Mouse (Mus musculus): Measurements from ENCODE around the gene Nadk.
"Not testable (repeated sequence)": the region's sequence is repeated elsewhere in the genome, so short reads cannot be mapped to it uniquely, and the experiment has no call there.

The Nadk gene

DNA sequence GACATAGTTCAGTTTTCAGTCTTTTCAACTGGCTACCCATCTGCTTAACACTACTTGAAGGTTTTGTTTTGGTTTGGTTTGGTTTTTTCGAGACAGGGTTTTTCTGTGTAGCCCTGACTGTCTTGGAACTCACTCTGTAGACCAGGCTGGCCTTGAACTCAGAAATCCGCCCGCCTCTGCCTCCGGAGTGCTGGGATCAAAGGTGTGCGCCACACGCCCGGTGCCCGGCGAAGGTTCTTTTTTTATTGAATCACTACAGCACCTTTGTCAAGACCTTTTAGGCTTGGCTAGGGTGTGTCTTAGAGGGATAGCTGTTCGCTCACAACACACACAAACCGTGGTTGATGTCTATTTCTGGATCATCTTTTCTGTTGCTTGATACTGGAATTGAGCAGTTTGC lies 8.1 kb downstream of the Nadk start:
- DNase-seq = not testable (repeated sequence)

DNA sequence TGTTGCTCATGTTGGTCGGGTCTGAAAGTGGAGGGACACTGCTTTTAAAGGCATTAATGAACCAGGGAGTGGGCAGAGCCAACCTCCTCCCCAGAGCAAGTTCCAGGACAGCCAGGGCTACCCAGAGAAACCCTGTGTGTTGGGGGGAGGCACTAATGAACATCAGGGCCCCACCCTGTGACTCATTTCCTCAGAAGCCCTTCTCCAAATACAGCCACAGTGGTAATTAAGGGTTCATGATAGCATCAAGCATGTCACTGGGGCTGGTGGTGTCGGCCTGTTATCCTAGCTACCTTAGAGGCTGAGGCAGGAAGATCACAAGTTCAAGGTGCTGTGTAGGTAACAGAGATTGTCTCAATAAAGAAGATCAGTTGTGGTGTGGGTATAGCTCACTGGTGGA lies 9.3 kb downstream of the Nadk start:
- no peak for DNase-seq

- DNase-seq = no peak
These were observed 11.0 kb downstream of the Nadk start for GRCm38 (mm10) chr4:155573155-155573554.

DNA sequence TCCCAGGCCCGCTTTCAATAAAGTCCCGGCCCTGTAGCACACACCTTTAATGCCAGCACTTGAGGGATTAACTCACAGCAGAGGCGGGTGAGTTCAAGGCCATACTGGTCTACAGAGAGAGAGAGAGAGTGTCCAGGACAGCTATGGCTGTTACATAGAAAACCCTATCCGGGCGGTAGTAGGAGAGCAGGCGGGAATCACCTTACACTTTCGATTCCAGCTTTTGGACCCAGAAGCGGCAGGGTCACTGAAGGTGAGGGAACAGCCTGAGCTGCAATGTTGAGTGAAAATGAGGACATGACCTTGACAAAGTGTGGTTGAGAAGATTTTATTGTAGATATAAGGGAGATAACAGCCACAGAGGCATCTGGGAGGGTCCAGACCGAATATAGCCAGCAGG lies 11.7 kb downstream of the Nadk start:
- DNase-seq = no peak

GRCm38 (mm10) chr4:155574931-155575330 lies 12.8 kb downstream of the Nadk start:
- no peak for DNase-seq

GRCm38 (mm10) chr4:155575521-155575920 lies 13.3 kb downstream of the Nadk start:
- DNase-seq = no peak

DNA sequence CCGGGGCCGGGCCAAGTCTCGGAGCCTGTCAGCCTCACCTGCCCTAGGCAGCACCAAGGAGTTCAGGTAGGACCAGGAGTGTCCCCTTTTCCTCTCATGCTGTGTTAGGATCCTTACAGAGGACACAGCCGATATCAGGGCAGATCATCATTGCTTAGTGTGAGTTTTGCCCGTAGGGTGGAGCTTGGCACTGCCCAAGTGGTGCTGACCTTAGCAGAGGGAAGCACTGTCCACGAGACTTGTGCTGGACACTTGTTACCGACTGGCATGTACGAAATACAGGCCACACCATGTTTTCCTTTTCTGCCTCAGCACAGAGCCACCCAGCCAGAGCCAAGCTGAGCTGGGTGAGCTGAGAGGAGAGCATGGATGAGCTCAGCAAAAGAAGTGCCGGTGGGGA lies 15.0 kb downstream of the Nadk start:
- DNase-seq = no peak

DNA sequence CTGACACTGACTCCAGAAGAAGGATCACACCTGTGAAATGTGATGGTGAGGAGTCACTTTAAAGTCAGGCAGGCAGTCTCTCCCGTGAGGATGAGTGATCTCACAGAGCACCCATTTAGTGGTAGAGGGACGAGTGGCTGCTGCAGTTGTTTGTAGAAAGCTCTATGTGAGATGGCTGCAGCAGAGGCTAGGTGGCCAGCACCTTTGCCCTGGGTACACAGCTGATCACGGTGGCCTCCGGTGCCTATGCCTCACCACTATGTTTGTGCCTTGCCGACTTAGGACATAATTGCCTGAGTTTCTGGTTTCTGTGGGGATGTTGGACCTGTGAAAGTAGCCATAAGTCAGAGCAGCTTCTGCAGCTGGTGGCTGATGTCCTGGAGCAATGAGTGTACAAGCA lies 15.6 kb downstream of the Nadk start:
- DNase-seq = no peak

DNA sequence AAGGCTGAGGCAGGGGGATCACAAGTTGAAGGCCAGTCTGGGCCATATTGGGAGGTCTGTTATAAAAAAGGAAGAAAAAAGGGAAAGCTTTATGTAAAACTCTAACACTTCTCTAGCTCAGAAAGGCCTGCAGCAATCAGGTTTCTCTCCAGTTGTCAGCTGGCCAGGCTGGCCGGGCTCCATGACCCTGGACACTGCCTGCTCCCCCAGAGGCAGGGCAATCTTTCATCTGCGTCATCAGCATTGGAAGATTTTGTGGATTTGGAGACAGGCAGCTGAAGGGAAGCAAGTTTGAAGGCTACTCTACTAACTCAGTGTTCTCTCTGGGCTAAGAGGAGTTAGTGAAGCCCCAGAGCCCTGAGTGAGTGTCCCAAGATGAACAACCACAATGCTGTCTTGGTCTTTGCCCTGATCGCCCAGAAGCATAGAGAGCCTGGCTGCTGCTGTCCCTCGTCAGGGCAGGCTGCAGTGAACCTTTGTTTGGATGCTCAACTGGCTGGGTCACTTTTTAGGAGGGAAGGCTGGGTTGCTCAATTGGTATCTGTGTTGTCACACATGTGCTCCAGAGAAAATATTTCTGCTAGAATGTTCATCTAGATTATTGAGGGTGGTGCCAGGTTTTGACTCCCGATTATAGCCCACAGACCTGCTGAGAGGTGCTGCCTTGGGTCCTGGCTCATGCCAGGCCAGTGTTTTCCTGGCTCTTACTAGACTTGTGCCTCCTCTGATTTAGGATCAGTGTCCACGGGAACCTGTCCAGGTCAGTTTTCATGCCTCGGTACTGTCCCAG lies 16.4 kb downstream of the Nadk start:
- DNase-seq = no peak

GRCm38 (mm10) chr4:155580420-155580819 lies 18.2 kb downstream of the Nadk start:
- DNase-seq = peak; percentile 73

DNA sequence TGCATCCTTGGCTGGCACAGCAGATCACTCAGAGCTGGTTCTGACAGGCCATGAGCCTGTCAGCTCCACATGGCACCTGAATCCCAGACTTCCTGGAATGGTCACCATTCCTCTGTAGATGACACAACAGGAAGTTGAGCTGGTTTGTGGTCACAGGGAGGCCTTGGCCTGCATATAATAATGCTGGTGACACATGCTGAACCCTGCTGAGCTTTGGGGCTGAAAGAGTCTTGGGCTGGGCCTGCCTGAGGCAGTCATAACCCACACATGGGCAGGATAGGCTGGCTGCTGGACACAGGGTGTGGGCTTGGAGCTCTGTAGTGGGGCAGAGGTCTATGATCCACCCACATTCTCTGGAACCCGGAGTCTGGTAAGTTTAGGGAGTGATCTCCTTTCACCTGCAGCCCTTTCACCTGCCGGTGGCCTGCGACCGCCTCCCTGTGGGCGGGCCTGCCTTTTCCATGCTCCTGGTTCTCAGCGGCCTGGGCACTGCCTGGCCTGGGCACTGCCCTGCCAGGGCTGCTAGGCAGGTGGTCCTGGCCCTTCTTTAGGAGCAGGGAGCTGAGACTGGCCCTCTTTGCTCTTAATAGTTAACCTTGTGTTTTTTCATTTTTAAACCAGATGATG lies 20.2 kb downstream of the Nadk start:
- no peak for DNase-seq

- no peak for DNase-seq
These were observed 27.2 kb downstream of the Nadk start for GRCm38 (mm10) chr4:155589356-155589755.

DNA sequence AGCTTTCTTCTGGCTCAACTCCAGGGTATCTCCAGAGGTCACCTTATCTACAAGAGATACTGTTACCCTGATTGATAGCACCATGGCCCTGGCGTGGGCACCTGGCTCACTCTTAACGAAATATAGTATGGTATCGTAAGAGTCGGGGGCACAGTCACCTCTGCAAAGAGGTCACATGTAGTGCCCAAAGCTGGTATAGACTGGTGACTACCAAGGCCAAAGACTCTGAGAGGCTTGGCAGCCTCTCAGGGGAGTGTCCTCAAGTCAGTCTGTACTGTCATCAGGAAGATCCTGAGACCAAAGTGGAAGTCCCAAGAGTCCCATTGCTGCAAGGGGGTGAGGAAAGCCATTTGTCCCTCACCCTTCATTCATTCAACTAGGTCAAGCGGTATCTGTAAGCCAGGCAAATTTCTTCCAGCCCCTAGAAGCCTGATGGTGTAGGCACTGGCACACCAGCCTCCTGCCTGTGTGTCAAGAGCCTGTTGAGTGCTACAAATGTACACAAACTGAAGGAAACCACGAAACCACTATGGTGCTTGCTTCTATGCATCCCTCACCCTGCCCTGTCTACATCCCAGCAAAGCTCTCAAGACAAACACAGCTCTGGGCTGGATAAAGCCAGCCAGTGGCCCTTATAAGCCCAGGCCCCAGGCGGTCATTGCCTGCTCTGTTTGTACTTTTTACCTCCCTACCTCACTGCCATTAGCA lies 29.0 kb downstream of the Nadk start:
- no peak for DNase-seq

DNA sequence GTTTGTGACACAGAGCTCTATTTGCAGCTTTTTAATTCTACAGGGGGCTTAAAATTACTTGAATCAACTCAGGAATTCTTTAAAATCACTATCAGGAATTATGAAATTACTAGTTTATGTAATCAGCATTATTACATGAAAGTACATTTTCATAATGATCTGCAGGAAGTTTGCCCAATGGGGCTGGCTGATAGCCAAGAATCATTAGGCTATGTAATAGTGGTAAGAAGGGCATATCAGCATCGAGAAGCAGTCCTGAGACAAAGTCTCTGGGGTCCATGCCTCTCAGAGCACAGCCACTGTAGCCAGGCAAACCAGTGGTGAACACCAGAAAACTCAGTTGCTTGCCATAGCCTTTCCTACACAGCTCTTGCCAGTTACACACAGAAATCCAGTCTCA lies 31.6 kb downstream of the Nadk start:
- DNase-seq = no peak

GRCm38 (mm10) chr4:155595777-155596176 lies 33.6 kb downstream of the Nadk start:
- no peak for DNase-seq

DNA sequence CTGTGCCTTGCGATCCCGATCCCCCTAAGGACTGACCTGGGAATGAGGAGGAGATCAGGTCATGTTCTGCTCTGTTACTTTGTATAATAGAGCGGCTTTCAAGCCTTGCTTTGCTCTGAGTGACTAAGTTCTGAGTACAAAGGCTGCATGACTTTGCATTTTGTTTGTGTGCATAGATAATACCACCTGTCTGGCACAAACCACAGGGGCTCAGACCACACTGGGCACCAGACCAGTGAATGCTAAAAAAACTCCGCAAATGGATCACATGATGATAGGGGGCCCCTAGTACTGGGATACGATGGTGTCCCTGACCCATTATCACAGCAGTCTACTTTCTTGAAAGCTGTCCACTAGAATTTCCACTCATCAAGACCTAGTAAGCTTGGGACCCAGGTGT lies 34.4 kb downstream of the Nadk start:
- DNase-seq = no peak

- DNase-seq = no peak
These were observed 36.4 kb downstream of the Nadk start for GRCm38 (mm10) chr4:155598536-155598935.

- no peak for DNase-seq
These were observed 38.0 kb downstream of the Nadk start for GRCm38 (mm10) chr4:155599901-155600825.

GRCm38 (mm10) chr4:155601091-155601996 lies 39.2 kb downstream of the Nadk start, which contains the start of gene Slc35e2:
TSS of gene Slc35e2 (plus strand) at chr4:155601416.
- peak; percentile 96 for DNase-seq

GRCm38 (mm10) chr4:155601997-155602456 lies 39.8 kb downstream of the Nadk start:
- no peak for DNase-seq

- no peak for DNase-seq
These were observed 40.6 kb downstream of the Nadk start for GRCm38 (mm10) chr4:155602753-155603152.

- no peak for DNase-seq
These were observed 41.6 kb downstream of the Nadk start for GRCm38 (mm10) chr4:155603801-155604200.
